Mouse (Mus musculus): ENCODE measurements around the gene Gm49388. TPM values are rescaled to one million over a fixed set of nuclear protein-coding genes. Genes with fewer than 3 reads are reported as not detected.

The Gm49388 gene
- polyA plus RNA-seq, 1 experiment from 2014 or later = 4.5 TPM

DNA sequence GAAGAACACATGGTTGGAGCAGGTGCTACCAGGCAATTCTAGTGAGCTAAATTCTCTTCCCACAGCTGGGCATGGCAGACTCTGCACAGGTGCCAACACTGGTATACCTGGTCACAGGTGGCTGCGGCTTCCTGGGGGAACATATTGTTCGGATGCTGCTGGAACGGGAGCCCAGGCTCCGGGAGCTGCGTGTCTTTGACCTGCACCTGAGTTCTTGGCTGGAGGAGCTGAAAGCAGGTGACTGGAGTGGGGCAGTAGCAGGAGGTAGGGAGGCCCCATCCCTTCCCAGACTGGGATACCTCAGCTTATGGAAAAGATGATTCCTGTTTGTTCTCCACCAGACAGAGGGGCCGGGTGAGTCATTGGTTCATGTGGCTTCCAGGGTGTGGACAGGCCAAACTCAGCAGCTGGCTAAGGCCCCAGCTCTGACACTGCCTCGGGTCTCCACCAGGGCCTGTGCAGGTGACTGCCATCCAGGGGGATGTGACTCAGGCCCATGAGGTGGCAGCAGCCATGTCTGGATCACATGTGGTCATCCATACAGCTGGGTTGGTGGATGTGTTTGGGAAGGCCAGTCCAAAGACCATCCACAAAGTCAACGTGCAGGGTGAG is 15.7 kb downstream of the Gm49388 start:
- in situ Hi-C loops (cut with MboI; ENCODE audit: low pct_unique_long_range_greater_than_20kb) = no loop called here
- TF ChIP-seq CTCF (IDR thresholded peaks at IDR 0.05) = no peak
- ChIA-PET CTCF (interaction anchor here (0.7 to 1.7 kb wide), 12 partner anchors 8 to 119 kb away, joined by 3 to 5 read pairs (median 3); partner anchors contain the start of genes Gm21974 and Vkorc1), POLR2A (interaction anchor here (0.7 to 1.3 kb wide), 4 partner anchors 31 to 167 kb away, joined by 3 to 6 read pairs (median 4); partner anchors contain the start of genes Kat8 and Orai3)
- ATAC-seq = no peak
- DNase-seq (ENCODE audit: low read depth, low spot score) = no peak
- no peaks in the 10 kb centered on the region for H3K27me3 ChIP-seq

DNA sequence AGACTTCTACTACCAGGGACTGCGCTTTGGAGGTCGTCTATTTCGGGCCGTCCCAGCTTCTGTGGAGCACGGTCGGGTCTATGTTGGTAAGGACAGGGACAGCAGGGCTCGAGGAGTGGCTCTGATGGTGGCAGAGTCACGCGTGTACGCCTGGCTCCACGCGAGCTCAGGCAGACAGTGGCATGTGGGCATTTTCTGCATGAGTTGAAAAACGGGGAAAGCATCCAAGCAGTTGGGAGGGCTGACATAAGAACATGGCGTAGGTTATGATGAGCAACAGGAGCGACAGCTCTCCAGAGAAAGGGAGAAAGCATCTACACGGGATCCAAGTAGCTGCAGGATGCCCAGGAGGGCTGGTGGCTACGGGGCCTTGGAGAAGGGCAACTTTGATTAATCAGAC is 16.9 kb downstream of the Gm49388 start:
- DNase-seq (ENCODE audit: low read depth, low spot score) (no peak), ATAC-seq (no peak)
- POLR2A ChIA-PET = interaction anchor here (1.3 to 1.6 kb wide), 2 partner anchors 14 to 111 kb away, joined by 4 to 6 read pairs; partner anchors contain the start of gene Kat8
- no peaks in the 10 kb centered on the region for H3K27me3 ChIP-seq
- in situ Hi-C loops (cut with MboI; ENCODE audit: low pct_unique_long_range_greater_than_20kb) = no loop called here
- no peak for TF ChIP-seq CTCF (IDR thresholded peaks at IDR 0.05)
- CTCF ChIA-PET = no interaction called here

- no peak for TF ChIP-seq CTCF (IDR thresholded peaks at IDR 0.05)
- in situ Hi-C loops (cut with MboI; ENCODE audit: low pct_unique_long_range_greater_than_20kb) = no loop called here
- H3K27me3 ChIP-seq = no peaks in the 10 kb centered on the region
- ChIA-PET CTCF (interaction anchor here (1.0 to 1.6 kb wide), 2 partner anchors 9 to 15 kb away, joined by 3 to 5 read pairs; partner anchors contain the start of gene Hsd3b7), POLR2A (no interaction called here)
- ATAC-seq (no peak), DNase-seq (ENCODE audit: low read depth, low spot score) (no peak)
Measured at GRCm38 (mm10) chr7:127808821-127809220, 23.4 kb downstream of the Gm49388 start.

- POLR2A ChIA-PET = no interaction called here
- CTCF ChIA-PET = interaction anchor here (1.6 kb wide), 1 partner anchor 10 kb away, joined by 5 read pairs; the partner anchor contains the start of gene Hsd3b7
- no peak for ATAC-seq
- no peaks in the 10 kb centered on the region for H3K27me3 ChIP-seq
- no peak for TF ChIP-seq CTCF (IDR thresholded peaks at IDR 0.05)
- in situ Hi-C loops (cut with MboI; ENCODE audit: low pct_unique_long_range_greater_than_20kb) = no loop called here
- DNase-seq (ENCODE audit: low read depth, low spot score) = no peak
Measured at GRCm38 (mm10) chr7:127809846-127810245, 24.4 kb downstream of the Gm49388 start.

- TF ChIP-seq CTCF (IDR thresholded peaks at IDR 0.05) = no peak
- in situ Hi-C loops (cut with MboI; ENCODE audit: low pct_unique_long_range_greater_than_20kb) = no loop called here
- H3K27me3 ChIP-seq = no peaks in the 10 kb centered on the region
- CTCF ChIA-PET = no interaction called here
- POLR2A ChIA-PET = interaction anchor here (1.2 kb wide), 1 partner anchor 11 kb away, joined by 4 read pairs; no protein-coding TSS in a partner anchor
- DNase-seq (ENCODE audit: low read depth, low spot score) (no peak), ATAC-seq (no peak)
Measured at GRCm38 (mm10) chr7:127810650-127811049, 25.2 kb downstream of the Gm49388 start.

- ChIA-PET CTCF (no interaction called here), POLR2A (interaction anchor here (0.6 to 1.2 kb wide), 4 partner anchors 10 to 1198 kb away, joined by 3 to 4 read pairs (median 4); no protein-coding TSS in a partner anchor)
- ATAC-seq (no peak), DNase-seq (ENCODE audit: low read depth, low spot score) (no peak)
- no peaks in the 10 kb centered on the region for H3K27me3 ChIP-seq
- in situ Hi-C loops (cut with MboI; ENCODE audit: low pct_unique_long_range_greater_than_20kb) = no loop called here
- TF ChIP-seq CTCF (IDR thresholded peaks at IDR 0.05) = no peak
Measured at GRCm38 (mm10) chr7:127811240-127811639, 25.8 kb downstream of the Gm49388 start.

GRCm38 (mm10) chr7:127812292-127812691 is 26.9 kb downstream of the Gm49388 start:
- CTCF ChIA-PET = no interaction called here
- ATAC-seq (no peak), DNase-seq (ENCODE audit: low read depth, low spot score) (no peak)
- no peaks in the 10 kb centered on the region for H3K27me3 ChIP-seq
- in situ Hi-C loops (cut with MboI; ENCODE audit: low pct_unique_long_range_greater_than_20kb) = no loop called here
- POLR2A ChIA-PET = interaction anchor here (0.6 kb wide), 1 partner anchor 238 kb away, joined by 3 read pairs; no protein-coding TSS in a partner anchor
- TF ChIP-seq CTCF (IDR thresholded peaks at IDR 0.05) = no peak

- no peak for TF ChIP-seq CTCF (IDR thresholded peaks at IDR 0.05)
- ATAC-seq (no peak), DNase-seq (ENCODE audit: low read depth, low spot score) (no peak)
- ChIA-PET CTCF (no interaction called here), POLR2A (no interaction called here)
- no peaks in the 10 kb centered on the region for H3K27me3 ChIP-seq
- in situ Hi-C loops (cut with MboI; ENCODE audit: low pct_unique_long_range_greater_than_20kb) = no loop called here
Measured at GRCm38 (mm10) chr7:127813821-127814220, 28.4 kb downstream of the Gm49388 start.

DNA sequence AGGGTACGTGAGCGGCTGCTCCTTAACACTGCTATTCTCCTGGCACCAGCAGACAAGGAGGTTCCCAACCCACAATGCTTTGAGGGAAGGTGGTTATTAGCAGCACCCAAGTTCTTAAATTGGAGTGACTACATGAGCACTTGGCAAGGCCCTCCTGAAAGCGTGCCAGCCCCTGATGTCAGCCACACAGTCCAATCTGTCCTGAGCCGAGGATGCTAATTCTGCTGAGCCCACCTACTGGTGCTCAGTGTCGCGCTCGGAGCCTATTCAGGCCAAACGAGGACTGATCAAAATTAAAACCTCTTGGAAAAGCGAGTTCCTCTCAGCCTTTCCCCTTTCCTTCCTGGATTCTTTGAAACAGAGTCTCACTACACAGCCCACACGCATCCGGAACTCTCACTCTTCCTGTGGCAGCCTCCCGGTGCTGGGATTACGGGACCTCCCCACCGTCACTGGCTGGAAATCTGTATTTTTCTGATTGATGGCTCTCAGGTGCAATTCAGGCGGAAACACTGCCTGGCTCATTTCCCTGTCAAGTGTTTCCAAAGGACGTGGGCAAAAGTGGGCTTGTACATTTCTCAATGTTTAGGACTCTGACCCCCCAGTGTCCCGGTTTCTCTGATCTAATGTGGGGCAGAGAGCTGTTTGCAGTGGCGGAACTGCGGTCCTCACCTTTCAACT is 29.0 kb downstream of the Gm49388 start:
- no peak for TF ChIP-seq CTCF (IDR thresholded peaks at IDR 0.05)
- POLR2A ChIA-PET = no interaction called here
- in situ Hi-C loops (cut with MboI; ENCODE audit: low pct_unique_long_range_greater_than_20kb) = no loop called here
- ATAC-seq (no peak), DNase-seq (ENCODE audit: low read depth, low spot score) (no peak)
- H3K27me3 ChIP-seq = no peaks in the 10 kb centered on the region
- CTCF ChIA-PET = no interaction called here

DNA sequence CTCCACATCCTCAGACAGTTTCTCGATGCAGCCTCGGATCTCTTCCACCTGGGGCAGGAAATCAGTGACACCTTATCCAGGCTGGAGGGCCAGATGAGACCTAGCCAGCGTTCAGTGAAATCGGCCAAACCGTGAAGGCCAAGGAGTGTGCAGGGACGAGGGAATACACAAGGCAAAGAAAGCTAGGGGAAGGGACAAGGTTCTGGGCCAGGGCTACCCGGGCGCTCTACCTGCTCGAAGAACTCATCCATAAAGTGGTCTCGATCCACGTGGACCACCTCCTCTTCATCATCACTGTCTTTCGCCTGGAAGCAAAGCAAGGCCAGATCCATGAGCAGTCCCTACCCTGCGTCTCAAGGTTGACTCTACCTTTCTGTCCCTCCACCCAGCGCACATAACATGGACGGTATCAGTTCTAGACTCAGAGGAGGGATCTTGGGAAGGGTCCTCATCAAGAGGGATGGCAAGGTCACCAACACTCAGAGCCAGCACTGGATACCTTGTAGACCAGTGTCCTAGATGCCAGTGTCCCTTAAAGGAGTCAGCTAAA is 29.8 kb downstream of the Gm49388 start:
- ChIA-PET POLR2A (no interaction called here), CTCF (no interaction called here)
- DNase-seq (ENCODE audit: low read depth, low spot score) = no peak
- no peak for ATAC-seq
- TF ChIP-seq CTCF (IDR thresholded peaks at IDR 0.05) = no peak
- in situ Hi-C loops (cut with MboI; ENCODE audit: low pct_unique_long_range_greater_than_20kb) = no loop called here
- no peaks in the 10 kb centered on the region for H3K27me3 ChIP-seq

All from Patski (cell line).